Mouse (Mus musculus) heart, postnatal 0 days (tissue): ENCODE results near the gene Ctr9. TPM values are rescaled to one million over a fixed set of nuclear protein-coding genes. Genes with fewer than 3 reads are reported as not detected.

Experiments used
- ATAC-seq: fragments of 200-750 bp; cut with Nextera tagmentation; 2 replicates; pipeline ENCODE4 v1.8.0; 2017; ENCODE audit warnings: low read depth, moderate number of reproducible peaks, moderate library complexity; ENCODE audit not compliant: insufficient read depth
- DNase-seq: peaks from one replicate; pipeline ENCODE4 v3.0.0-alpha.2; 2016; ENCODE audit warnings: low spot score
- H3K27ac ChIP-seq: fragments of 300-500 bp; sonication (generic); 2 replicates; pipeline ENCODE4 v1.5.1; 2014; ENCODE audit warnings: low read depth, mild to moderate bottlenecking
- H3K27me3 ChIP-seq: fragments of 300-500 bp; sonication (generic); 2 replicates; pipeline ENCODE4 v1.6.1; 2014; ENCODE audit warnings: low read length, mixed read lengths; ENCODE audit not compliant: control insufficient read depth, insufficient read depth
- H3K36me3 ChIP-seq: fragments of 300-500 bp; sonication (generic); replicated peaks from 2 replicates; pipeline ENCODE4 v1.6.1; 2014; ENCODE audit warnings: low read length, mixed read lengths; ENCODE audit not compliant: control insufficient read depth, insufficient read depth
- H3K4me1 ChIP-seq: fragments of 300-500 bp; sonication (generic); 2 replicates; pipeline ENCODE4 v1.6.1; 2014; ENCODE audit warnings: antibody characterized with exemption; ENCODE audit not compliant: control insufficient read depth, insufficient read depth
- H3K4me2 ChIP-seq: fragments of 300-500 bp; sonication (generic); 2 replicates; pipeline ENCODE4 v1.6.1; 2014; ENCODE audit warnings: low read depth, mild to moderate bottlenecking, low read length, moderate library complexity
- H3K4me3 ChIP-seq: fragments of 300-500 bp; sonication (generic); 2 replicates; pipeline ENCODE4 v1.5.1; 2014; ENCODE audit warnings: low read depth, low read length
- H3K9ac ChIP-seq: fragments of 300-500 bp; sonication (generic); replicated peaks from 2 replicates; pipeline ENCODE4 v1.6.1; 2014; ENCODE audit warnings: low read depth, low read length, mixed read lengths
- H3K9me3 ChIP-seq: fragments of 300-500 bp; sonication (generic); replicated peaks from 2 replicates; pipeline ENCODE4 v1.6.1; 2016; ENCODE audit warnings: low read length; ENCODE audit not compliant: control insufficient read depth
- CTCF ChIP-seq: IDR thresholded peaks from 2 replicates; pipeline ENCODE4 v1.5.1; 2016; ENCODE audit warnings: antibody characterized with exemption, control low read depth, low read depth
- EP300 ChIP-seq: IDR thresholded peaks from 2 replicates; pipeline ENCODE4 v1.6.1; 2016; ENCODE audit warnings: antibody characterized with exemption, low read depth
- WGBS: fragments of 180-500 bp; shearing (Covaris S2); extraction: QIAGEN DNeasy Blood & Tissue Kit; methylation state at CpG from one replicate; pipeline ENCODE4 v1.1.7; 2014; 5-methylcytosine and 5-hydroxymethylcytosine counted together
- polyA plus RNA-seq: library from polyadenylated mRNA; unstranded; fragments of >200 nt; fragmentation: Nextera tagmentation; extraction: Ambion mirVana; gene quantifications from 2 replicates; pipeline ENCODE4 v1.2.1, GENCODE M21; 2015
- total RNA-seq: library from RNA; depleted of rRNA; stranded (reverse); fragments of >200 nt; gene quantifications from 2 replicates; pipeline ENCODE4 v1.2.3, GENCODE M21; 2014; ENCODE audit warnings: low replicate concordance

Gene Ctr9
- total and polyA plus RNA-seq, 2 experiments from 2014 or later: 11.6 to 30.4 TPM

DNA sequence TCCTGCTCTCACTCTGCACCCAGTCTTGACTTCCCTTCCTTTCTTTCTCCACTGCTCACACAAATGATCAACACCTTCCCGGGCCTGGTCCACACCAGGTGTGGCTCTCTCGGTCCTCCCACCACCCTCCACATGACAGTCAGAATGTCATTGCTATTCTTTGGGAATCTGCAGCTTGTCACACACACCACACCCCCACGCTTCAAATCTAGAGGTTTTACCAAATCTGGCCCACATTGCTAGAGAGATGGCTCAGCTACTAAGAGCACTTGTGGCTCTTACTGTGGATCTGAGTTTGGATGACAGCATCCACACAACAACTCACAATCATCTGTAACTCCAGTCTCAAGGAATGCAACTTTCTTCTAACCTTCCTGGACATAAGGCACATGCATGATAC is 11.8 kb upstream of the Ctr9 start:
- WGBS: 64% methylated on average over 3 of the region's 3 CpGs
- Histone ChIP-seq H3K9ac (no peak overlapping the region), H3K4me3 (no peak overlapping the region), H3K9me3 (no peaks in the 10 kb centered on the region), H3K27ac (no peak overlapping the region), H3K36me3 (no peaks in the 10 kb centered on the region), H3K27me3 (no peaks in the 10 kb centered on the region), H3K4me1 (no peaks in the 10 kb centered on the region), H3K4me2 (no peak overlapping the region)
- DNase-seq: no peak
- no peak for ATAC-seq
- TF ChIP-seq EP300 (no peak), CTCF (no peak)

DNA sequence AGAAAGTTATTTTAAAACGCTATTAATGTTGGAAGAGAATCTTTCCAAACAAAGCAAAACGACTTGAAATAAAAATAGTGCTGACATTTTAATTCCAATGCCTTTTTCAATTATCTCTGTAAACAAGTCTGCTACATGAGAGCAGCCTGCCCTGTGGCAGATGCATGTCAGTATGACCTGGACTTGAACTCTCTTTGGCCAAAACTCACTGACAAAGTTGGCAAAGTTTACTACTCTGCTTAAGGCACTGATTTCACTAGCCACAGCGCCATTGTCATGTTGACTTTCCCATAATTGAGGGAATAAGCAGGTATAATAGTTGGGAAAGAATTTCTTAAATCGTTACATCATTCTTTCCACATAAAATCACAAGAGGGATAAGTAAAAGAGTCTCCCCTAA is 7.9 kb upstream of the Ctr9 start:
- Histone ChIP-seq H3K27ac (no peak overlapping the region), H3K36me3 (no peaks in the 10 kb centered on the region), H3K4me1 (0 out of 2 replicates have a peak, but pooled peaks cover 3% of the 10 kb centered on the region), H3K9me3 (no peaks in the 10 kb centered on the region), H3K4me3 (no peak overlapping the region), H3K9ac (no peak overlapping the region), H3K4me2 (no peak overlapping the region), H3K27me3 (no peaks in the 10 kb centered on the region)
- TF ChIP-seq EP300: no peak
- TF ChIP-seq CTCF: no peak
- 52% methylated on average over 4 of the region's 4 CpGs for WGBS
- DNase-seq (no peak), ATAC-seq (no peak)

DNA sequence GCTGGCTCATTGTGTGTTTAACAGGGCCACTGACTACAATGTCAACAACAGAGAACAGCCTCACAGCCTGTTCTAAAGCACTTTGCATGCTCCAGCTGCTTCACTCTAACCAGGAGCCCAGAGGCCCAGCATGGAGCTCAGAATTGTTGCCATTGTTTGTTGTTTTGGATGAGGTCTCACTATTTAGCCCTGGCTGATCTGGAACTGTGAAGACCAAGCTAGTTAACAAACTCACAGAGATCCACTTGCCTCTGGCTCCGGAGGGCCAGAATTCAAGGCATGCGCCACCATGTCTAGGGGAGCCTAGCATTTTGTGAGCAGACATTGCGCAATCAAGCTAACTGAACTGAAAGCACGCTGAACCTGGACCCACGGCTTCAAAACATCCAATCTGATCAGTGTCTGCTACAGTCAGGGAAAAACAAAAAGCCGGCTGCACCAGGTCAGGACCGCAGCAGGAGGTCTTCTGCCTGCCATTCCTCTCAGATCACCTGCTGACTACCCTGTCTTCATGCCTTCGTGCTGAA is 4.6 kb upstream of the Ctr9 start:
- H3K4me2 ChIP-seq: no peak overlapping the region
- TF ChIP-seq CTCF (no peak), EP300 (no peak)
- no peak for DNase-seq
- no peak overlapping the region for H3K9ac ChIP-seq
- no peak for ATAC-seq
- H3K4me1 ChIP-seq: 0 out of 2 replicates have a peak, but pooled peaks cover 3% of the 10 kb centered on the region
- H3K9me3 ChIP-seq: no peaks in the 10 kb centered on the region
- H3K27ac ChIP-seq: 0 out of 2 replicates have a peak overlapping the region, but pooled peaks have one; percentile 14
- 35% methylated on average over 8 of the region's 8 CpGs for WGBS
- no peaks in the 10 kb centered on the region for H3K27me3 ChIP-seq
- H3K4me3 ChIP-seq: no peak overlapping the region
- no peaks in the 10 kb centered on the region for H3K36me3 ChIP-seq

DNA sequence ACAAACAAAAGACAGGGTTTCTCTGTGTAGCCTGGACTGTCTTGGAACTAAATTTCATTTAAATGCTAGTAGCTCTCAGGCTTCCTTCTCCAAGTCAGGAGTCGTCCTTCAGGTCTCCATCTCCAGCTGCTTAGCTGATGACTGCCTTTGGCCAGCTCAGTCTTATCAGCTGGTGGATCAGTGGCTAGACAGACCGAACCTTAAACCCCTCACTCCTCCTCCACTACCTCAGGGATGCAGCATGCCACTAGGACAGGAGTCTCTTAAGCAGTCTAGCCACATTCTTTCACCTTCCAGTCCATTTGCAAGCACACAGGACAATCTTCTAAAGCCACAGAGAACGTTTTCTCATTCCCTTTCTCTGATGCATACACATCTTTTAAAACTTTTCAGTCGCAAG is 3.8 kb upstream of the Ctr9 start:
- H3K9me3 ChIP-seq: no peaks in the 10 kb centered on the region
- 63% methylated on average over 4 of the region's 4 CpGs for whole genome bisulfite sequencing
- no peak overlapping the region for H3K4me2 ChIP-seq
- no peak overlapping the region for H3K27ac ChIP-seq
- H3K4me1 ChIP-seq: peaks cover 8% of the 10 kb centered on the region
- H3K27me3 ChIP-seq: no peaks in the 10 kb centered on the region
- no peak for DNase-seq
- H3K4me3 ChIP-seq: no peak overlapping the region
- no peak for ATAC-seq
- no peak overlapping the region for H3K9ac ChIP-seq
- no peaks in the 10 kb centered on the region for H3K36me3 ChIP-seq
- TF ChIP-seq CTCF (no peak), EP300 (no peak)

DNA sequence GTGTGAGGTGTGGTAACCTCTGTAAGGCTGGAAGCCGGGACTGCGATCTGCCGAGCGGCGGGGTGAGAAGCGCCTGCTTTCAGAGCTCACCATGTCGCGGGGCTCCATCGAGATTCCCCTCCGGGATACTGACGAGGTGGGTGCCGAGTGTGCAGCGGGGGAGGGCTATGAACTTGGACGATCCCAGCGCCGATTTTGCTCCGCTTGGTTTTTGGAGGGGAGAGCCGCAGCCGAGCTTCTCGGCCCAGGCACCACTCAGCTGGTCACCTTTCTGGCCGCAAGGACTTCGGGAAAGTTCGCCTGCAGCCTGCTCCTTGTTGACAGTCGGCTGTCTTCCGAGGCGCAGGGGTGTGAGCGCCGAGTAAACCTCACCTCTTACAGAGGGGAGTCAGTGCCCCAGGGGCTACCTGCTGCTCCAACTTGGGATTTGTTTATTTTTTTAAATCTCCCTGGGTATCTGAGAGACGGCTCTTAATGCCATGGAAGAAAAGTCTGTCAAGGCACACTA is 349 bp downstream of the Ctr9 start:
- Histone ChIP-seq H3K4me3 (peak overlapping the region; percentile 82), H3K36me3 (peaks cover 22% of the 10 kb centered on the region), H3K9me3 (no peaks in the 10 kb centered on the region), H3K27ac (peak overlapping the region; percentile 86), H3K9ac (peak overlapping the region; percentile 64), H3K27me3 (no peaks in the 10 kb centered on the region), H3K4me1 (peaks cover 9% of the 10 kb centered on the region), H3K4me2 (peak overlapping the region; percentile 80)
- under 1% methylated on average over 29 of the region's 29 CpGs for WGBS
- TF ChIP-seq CTCF (no peak), EP300 (no peak)
- no peak for DNase-seq
- peak; percentile 9; the same call in 1 of the 2 replicates for ATAC-seq

DNA sequence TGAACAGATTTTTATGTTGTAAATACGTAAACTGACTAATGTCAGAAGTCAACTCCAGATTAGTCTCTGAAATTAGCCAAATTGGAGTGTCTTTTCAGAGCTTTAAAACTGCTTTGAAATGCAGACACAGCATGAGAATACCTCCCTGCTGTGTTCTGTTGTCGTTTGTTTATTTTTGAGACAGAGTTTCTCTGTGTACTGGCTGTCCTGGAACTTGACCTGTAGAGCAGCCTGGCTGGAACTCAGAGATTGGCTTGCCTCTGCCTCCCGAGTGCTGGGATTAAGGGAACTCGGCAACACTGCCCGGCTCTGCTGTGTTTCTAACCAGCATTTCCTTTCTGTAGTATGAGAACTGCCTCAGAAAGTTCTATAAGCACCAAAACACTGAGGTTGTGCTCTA is 20.2 kb downstream of the Ctr9 start:
- no peak overlapping the region for H3K9ac ChIP-seq
- no peaks in the 10 kb centered on the region for H3K9me3 ChIP-seq
- TF ChIP-seq EP300 (no peak), CTCF (no peak)
- no peak overlapping the region for H3K4me3 ChIP-seq
- H3K36me3 ChIP-seq: peaks cover 97% of the 10 kb centered on the region
- H3K4me1 ChIP-seq: no peaks in the 10 kb centered on the region
- DNase-seq: no peak
- no peak overlapping the region for H3K27ac ChIP-seq
- no peak for ATAC-seq
- 90% methylated on average over 5 of the region's 5 CpGs for WGBS
- H3K27me3 ChIP-seq: no peaks in the 10 kb centered on the region
- no peak overlapping the region for H3K4me2 ChIP-seq
